29 mouse cellular contexts compared by ENCODE assay signal in the genomic region with DNA sequence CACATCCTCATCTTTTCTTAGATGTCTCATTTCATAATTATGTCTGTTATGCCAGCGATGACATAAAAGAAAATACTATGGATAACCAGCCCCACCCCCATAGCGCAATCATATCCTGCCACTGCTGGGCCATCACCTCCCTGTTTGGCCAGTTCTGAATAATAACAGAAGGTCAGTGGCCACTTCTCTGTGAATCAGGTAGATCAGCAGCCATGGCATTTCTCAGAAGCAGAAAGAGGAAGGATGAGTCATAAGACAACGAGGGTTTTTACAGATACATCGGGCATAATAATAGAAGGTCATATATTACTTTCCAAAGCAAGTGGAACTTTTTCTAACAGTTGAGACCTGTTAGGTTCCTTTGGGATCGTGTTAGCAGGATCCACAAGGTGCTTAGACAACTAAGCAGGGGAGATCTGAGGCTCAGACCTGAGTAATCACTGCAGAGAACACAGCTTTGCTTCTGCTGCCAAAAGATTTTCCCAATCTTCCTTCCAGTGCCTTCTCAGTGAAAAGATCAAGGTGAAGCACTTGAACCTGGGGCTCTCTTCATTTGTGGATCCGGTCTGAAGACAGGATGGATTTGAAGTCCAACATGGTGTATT. TPM values are rescaled to one million over a fixed set of nuclear protein-coding genes. Genes with fewer than 3 reads are reported as not detected.
DNase-seq lines count a peak whose midpoint lies in the region; ATAC-seq and TF ChIP-seq lines count a peak whose summit lies in the region.
"Had no signal": no experiment of that assay in that cellular context is flagged by ENCODE, and none has a peak within 500 bp of the region (broad histone marks: within the 10 kb centered on the region; RNA-seq: fewer than 3 reads in every experiment).

No protein-coding gene starts in this region.

- H3K4me3 ChIP-seq in spleen, adult 2 months (ENCODE audit: extremely low read depth, insufficient read depth, insufficient read length): no peak overlapping the region
- H3K4me3 ChIP-seq: embryonic facial prominence, embryonic 10.5 days; erythroblast, embryonic 14.5 days; hindbrain, embryonic 15.5 days; midbrain, embryonic 12.5 days; myocyte had no signal

- 50% methylated on average over 6 of the region's 6 CpGs for WGBS in spleen, adult 2 months

- H3K27me3 ChIP-seq in spleen, adult 2 months (ENCODE audit: control insufficient read depth, insufficient read depth, low read length): no peaks in the 10 kb centered on the region
- H3K27me3 ChIP-seq: hindbrain, embryonic 15.5 days; midbrain, embryonic 12.5 days had no signal

- peak overlapping the region; percentile 44 for H3K27ac ChIP-seq in spleen, adult 2 months (ENCODE audit: insufficient read depth, low read length)
- H3K27ac ChIP-seq: embryonic facial prominence, embryonic 10.5 days; hindbrain, embryonic 15.5 days; kidney, postnatal 0 days; midbrain, embryonic 12.5 days had no signal

- DNase-seq in spleen, adult 2 months (ENCODE audit: low read depth in 1 of 2, low spot score in 2 of 2): no peak
- no peak for DNase-seq in spleen, postnatal 4 days (ENCODE audit: low spot score in 2 of 2)
- peak; percentile 31 for DNase-seq in Muller cell, postnatal 12 days (ENCODE audit: inconsistent ontology term)
- no peak for DNase-seq in thymus, postnatal 14 days
- no peak for DNase-seq in left cerebral cortex, postnatal 4 days
- no peak for DNase-seq in retina, embryonic 14.5 days (ENCODE audit: low spot score)
- DNase-seq in yolk sac, embryonic 10.5 days (ENCODE audit: low spot score): no peak
- DNase-seq: adrenal gland, postnatal 10 days; cerebellum, adult 18-20 months; cerebellum, postnatal 36 days; gastrocnemius, postnatal 36 days; heart, postnatal 14 days; kidney, adult 11 months; lung, postnatal 4 days; right cerebral cortex, adult 18-20 months; thymus, postnatal 25 days had no signal

- peak; percentile 56 for ATAC-seq in inflammation-experienced regulatory T-cells, adult 6 months
- ATAC-seq: forebrain, embryonic 14.5 days had no signal

- intact Hi-C loops in left cerebral cortex, postnatal 4 days (cut with DNase I): no loop called here

- no peak for TF ChIP-seq CTCF in spleen, adult 2 months (IDR thresholded peaks at IDR 0.05; ENCODE audit: extremely low read depth, insufficient read depth, insufficient read length, insufficient replicate concordance)

- H3K4me1 ChIP-seq in spleen, adult 2 months (ENCODE audit: control insufficient read depth, insufficient read depth, insufficient read length): peaks cover 12% of the 10 kb centered on the region
- H3K4me1 ChIP-seq: embryonic facial prominence, embryonic 10.5 days; hindbrain, embryonic 15.5 days; midbrain, embryonic 12.5 days had no signal

- H3K36me3 ChIP-seq in spleen, adult 2 months (ENCODE audit: control insufficient read depth, insufficient read depth, low read length): no peaks in the 10 kb centered on the region
- H3K36me3 ChIP-seq: embryonic facial prominence, embryonic 10.5 days; hindbrain, embryonic 15.5 days; midbrain, embryonic 12.5 days had no signal

- no peak for TF ChIP-seq POLR2A in spleen, adult 2 months (IDR thresholded peaks at IDR 0.05; ENCODE audit: low read depth, low read length)

RNA-seq across cellular contexts. Expression of gene Tigit, which starts 8.7 kb away (rescaled TPM):
- 4.6 and 5.3 TPM in 2 replicates for polyA plus RNA-seq in spleen, adult 2 months (2012; rRNA removed)
- 100 to 1,000 TPM; 353 to 863 (median 573) TPM for polyA plus RNA-seq in inflammation-experienced regulatory T-cells, adult 6 months (2017; shearing (Covaris generic))
- not detected for total RNA-seq in left cerebral cortex, postnatal 4 days (2021)
- total RNA-seq: adrenal gland, postnatal 10 days; gastrocnemius, postnatal 36 days; heart, postnatal 14 days; layer of hippocampus, adult 8-10 months had no signal
- polyA plus RNA-seq: embryonic facial prominence, embryonic 10.5 days; erythroblast, embryonic 14.5 days; forebrain, embryonic 14.5 days; heart, embryonic 11.5 days; hindbrain, embryonic 15.5 days; kidney, postnatal 0 days; limb, embryonic 14.5 days; liver, embryonic 16.5 days; stomach, embryonic 16.5 days had no signal

Comparison
In these comparisons a context has a peak if more than half of its experiments do, and no peak if none do; other contexts are left out.
1. RNA of gene Tigit, which starts 8.7 kb away (polyA plus RNA-seq): 353 to 863 TPM in inflammation-experienced regulatory T-cells, adult 6 months; 4.6 to 5.3 TPM in spleen, adult 2 months; every median in the first group is over 10 times any median in the second.